Mouse (Mus musculus) lung, postnatal 10 days (tissue): Measurements from ENCODE around the gene Pabpc1l.

ENCODE experiments used
- DNase-seq: peaks from one replicate; pipeline ENCODE4 v3.0.0; 2021

Pabpc1l gene

DNA sequence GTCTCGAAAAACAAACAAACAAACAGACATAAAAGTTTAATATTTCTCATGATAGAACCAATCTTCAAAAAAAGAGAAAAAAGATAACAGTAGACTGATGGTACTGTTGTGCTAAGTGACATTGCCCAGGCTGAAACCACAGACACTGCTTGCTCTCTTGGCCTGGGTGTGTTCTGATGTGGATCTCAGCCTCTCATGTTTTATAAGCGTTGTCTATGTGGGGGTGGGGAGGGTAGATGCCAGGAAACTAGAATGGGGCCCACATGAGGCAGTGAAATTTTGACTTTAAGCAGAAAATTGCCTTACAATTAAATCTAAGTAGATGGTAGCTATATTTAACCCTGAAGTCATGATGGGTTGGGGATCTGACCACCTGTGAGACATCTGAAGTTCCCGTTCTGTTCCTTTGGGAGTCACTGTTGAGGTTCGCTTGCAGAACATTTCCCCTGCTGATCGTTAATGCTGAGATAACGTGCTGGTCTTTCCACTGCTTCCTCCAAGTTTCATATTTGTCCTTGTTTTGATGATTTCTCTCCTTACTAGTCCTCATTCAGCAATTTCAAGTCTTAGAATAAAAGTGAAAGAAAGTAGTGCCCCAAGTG is 62.3 kb downstream of the Pabpc1l start:
- no peak for DNase-seq

DNA sequence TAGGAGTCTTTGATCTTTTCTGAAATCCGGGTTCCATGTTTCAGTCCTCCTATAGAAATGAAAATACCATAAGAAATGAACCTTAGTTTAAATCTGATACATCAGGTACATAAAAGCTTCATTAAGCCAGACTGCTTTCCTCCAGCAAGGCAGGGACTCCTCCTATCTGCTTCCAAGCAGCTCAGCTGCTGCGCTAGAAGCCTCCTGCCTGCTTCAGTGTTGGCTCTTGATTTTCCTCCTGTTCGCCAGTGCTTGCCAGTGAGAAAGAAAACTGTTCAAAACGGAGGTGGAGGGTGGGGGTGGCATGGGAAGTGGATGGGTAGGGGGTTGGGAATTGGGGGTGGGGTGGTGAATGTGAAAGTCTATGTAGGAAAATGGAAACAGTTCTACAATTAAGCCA is 64.3 kb downstream of the Pabpc1l start:
- no peak for DNase-seq

DNA sequence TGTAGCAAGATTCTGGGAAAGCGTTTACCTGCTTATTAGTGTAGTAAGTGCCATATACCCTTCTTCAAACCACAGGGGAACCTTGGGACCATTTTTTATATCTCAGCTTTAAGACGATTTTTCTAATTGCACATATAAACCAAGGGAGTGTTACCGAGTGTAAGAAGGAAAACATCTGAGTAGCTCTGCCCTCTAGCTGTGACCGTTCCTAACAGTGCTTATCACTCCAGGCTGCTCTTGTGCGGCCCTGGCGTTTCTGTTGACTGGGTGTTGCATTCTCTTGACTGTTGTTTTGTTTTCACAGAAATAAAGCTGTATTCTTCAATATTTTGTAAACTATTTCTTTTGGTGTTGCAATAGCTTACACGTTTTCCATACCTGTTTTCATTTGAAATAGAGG is 68.9 kb downstream of the Pabpc1l start:
- DNase-seq: no peak

DNA sequence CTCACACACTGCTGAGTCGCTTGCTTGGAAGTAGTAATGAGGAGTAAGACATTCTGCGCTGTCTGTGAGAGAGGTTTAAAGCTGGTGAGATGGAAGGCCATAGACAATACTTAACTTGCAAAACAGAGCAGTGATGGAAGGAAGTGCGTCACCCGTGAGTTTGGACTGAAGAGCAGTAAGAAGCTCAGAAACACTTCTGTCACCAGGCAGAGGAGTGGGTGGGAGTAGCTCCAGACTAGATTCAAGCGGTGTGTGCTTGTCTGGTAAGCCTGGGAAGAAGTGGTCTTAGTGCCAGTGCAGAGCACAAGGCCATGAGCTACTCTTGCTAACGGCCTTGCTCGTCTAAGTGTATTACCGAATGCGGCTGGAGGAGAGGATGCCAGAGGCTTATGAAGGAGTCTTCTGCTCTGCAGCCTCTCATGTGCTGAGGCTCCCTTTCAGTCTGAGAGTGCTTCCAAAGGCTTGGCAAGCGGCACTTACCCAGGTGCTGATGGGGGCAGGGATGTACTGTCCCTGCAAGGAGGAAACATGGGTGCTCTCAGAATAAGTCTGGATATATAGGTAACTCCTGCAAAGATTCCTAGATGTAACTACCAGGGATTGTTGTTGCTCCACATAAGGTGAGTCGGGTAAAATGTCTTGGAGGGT is 73.5 kb downstream of the Pabpc1l start:
- no peak for DNase-seq
